Mouse (Mus musculus): ENCODE data around the gene AL607142.1. TPM values are rescaled to one million over a fixed set of nuclear protein-coding genes. Genes with fewer than 3 reads are reported as not detected.
A peak's percentile ranks its signal among the peaks of the same experiment; 100 is the strongest.

Gene AL607142.1
- polyA plus RNA-seq (2012; rRNA removed) = not detected in 2 replicates

GRCm38 (mm10) chr4:120064696-120065095 is at the start of gene AL607142.1:
TSS of gene AL607142.1 (plus strand) at chr4:120064996.
- DNase-seq (ENCODE audit: extremely low spot score in 1 of 2, low spot score in 1 of 2) = no peak

- DNase-seq (ENCODE audit: extremely low spot score in 1 of 2, low spot score in 1 of 2) = peak in 1 of 2 experiments; percentile 71
Measured at GRCm38 (mm10) chr4:120018426-120018825, 46.4 kb upstream of the AL607142.1 start.

GRCm38 (mm10) chr4:120022392-120022791 is 42.4 kb upstream of the AL607142.1 start:
- no peak for DNase-seq (ENCODE audit: extremely low spot score in 1 of 2, low spot score in 1 of 2)

DNA sequence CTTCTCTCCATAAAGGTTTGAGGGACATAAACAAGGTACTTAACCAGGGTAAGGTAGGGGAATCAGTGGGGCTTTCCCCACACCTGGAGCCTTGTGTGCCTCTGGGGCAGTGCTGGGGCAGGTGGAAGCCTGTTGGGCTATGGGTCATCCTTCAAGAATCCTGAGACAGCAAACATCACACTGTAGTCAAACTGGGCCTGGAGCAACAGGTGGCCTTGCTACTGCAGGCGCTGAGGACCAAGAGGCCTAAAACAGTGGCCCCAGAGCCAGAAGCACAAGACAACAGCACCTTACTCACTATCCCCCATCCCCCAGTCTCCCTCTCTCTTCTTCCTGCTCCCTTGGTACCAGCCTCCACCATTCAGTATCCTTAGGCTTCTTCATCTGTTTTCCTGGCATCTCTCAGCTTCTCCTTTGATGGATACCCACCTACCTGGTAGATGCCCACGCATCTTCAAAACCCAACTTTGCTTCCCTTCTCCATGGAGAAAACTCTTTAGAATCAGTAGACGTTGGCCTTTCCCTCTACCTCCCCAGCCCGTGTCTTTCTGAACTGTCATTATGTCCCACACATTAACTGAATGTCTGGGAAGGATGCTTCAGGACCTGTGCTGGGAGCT is 41.5 kb upstream of the AL607142.1 start:
- DNase-seq (ENCODE audit: extremely low spot score in 1 of 2, low spot score in 1 of 2) = no peak

DNA sequence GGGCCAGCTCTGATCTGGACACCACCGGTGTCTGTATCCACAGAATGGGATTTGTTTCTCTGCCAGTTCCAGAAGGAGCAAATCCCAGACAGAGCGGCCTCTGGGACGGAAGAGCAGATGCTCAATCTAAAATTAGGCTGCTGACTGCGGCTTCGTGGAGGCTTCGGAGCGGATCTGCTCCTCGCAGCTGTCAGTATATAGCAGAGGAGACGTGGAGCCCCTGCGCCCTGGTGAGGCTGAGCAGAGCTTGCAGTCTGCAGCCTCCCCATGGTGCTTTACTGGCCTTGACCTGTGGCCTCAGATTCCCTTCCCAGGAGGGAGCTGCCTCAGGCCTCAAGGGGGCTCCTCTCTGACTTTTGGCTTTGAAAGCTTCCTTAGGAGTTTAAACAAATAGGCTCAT is 40.7 kb upstream of the AL607142.1 start:
- peak; percentile 70 to 85 for DNase-seq (ENCODE audit: extremely low spot score in 1 of 2, low spot score in 1 of 2)

GRCm38 (mm10) chr4:120027671-120028070 is 37.1 kb upstream of the AL607142.1 start:
- no peak for DNase-seq (ENCODE audit: extremely low spot score in 1 of 2, low spot score in 1 of 2)

GRCm38 (mm10) chr4:120029937-120030336 is 34.9 kb upstream of the AL607142.1 start:
- DNase-seq (ENCODE audit: extremely low spot score in 1 of 2, low spot score in 1 of 2) = no peak

- peak in 1 of 2 experiments; percentile 57 for DNase-seq (ENCODE audit: extremely low spot score in 1 of 2, low spot score in 1 of 2)
Measured at GRCm38 (mm10) chr4:120032320-120032983, 32.3 kb upstream of the AL607142.1 start.

DNA sequence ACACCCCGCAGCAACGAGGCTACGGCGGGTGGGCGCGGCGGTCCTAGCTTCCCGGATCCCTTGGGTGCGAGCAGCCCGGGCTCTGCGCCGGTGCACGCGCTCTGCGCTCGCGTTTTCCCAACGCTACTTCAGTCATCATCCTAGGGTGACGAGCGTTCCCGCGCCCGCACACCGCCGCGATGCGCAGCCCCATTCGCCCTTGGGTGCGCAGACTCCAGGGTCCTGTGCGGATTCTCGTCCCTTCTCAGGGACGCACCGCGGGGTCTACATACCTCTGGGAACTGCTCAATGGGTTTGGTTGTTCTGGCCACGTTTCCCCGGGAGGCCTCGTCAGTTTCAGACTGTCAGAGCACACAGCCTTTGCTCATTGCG is 31.8 kb upstream of the AL607142.1 start:
- peak in 1 of 2 experiments; percentile 51 for DNase-seq (ENCODE audit: extremely low spot score in 1 of 2, low spot score in 1 of 2)

- no peak for DNase-seq (ENCODE audit: extremely low spot score in 1 of 2, low spot score in 1 of 2)
Measured at GRCm38 (mm10) chr4:120036294-120036693, 28.5 kb upstream of the AL607142.1 start.

DNA sequence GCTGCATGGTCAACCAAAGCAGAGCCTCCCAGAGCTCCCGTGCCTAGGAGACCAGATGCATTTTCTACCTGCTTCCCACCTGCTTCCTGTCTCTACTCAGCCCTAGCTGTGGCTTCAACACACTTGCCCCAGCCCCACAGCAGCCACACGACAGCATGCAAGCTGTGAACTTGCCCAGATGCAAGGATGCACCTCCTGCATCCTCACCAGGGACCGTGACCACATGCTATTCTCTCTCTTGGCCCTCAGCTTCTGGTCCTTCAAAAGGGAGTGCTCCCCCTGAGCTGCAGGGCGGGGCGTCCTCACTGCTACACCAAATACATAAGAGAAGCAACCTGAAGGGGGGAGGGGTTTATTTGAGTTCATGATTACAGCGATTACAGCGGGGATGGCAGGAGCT is 27.8 kb upstream of the AL607142.1 start:
- DNase-seq (ENCODE audit: extremely low spot score in 1 of 2, low spot score in 1 of 2) = no peak

- DNase-seq (ENCODE audit: extremely low spot score in 1 of 2, low spot score in 1 of 2) = no peak
Measured at GRCm38 (mm10) chr4:120041520-120041919, 23.3 kb upstream of the AL607142.1 start.

GRCm38 (mm10) chr4:120042480-120042879 is 22.3 kb upstream of the AL607142.1 start:
- DNase-seq (ENCODE audit: extremely low spot score in 1 of 2, low spot score in 1 of 2) = no peak

- no peak for DNase-seq (ENCODE audit: extremely low spot score in 1 of 2, low spot score in 1 of 2)
Measured at GRCm38 (mm10) chr4:120044612-120045011, 20.2 kb upstream of the AL607142.1 start.

GRCm38 (mm10) chr4:120045131-120045537 is 19.7 kb upstream of the AL607142.1 start:
- peak; percentile 72 to 87 for DNase-seq (ENCODE audit: extremely low spot score in 1 of 2, low spot score in 1 of 2)

GRCm38 (mm10) chr4:120045871-120046270 is 18.9 kb upstream of the AL607142.1 start:
- no peak for DNase-seq (ENCODE audit: extremely low spot score in 1 of 2, low spot score in 1 of 2)

- no peak for DNase-seq (ENCODE audit: extremely low spot score in 1 of 2, low spot score in 1 of 2)
Measured at GRCm38 (mm10) chr4:120047060-120047459, 17.7 kb upstream of the AL607142.1 start.

GRCm38 (mm10) chr4:120048274-120048673 is 16.5 kb upstream of the AL607142.1 start:
- no peak for DNase-seq (ENCODE audit: extremely low spot score in 1 of 2, low spot score in 1 of 2)

GRCm38 (mm10) chr4:120049857-120050256 is 14.9 kb upstream of the AL607142.1 start:
- no peak for DNase-seq (ENCODE audit: extremely low spot score in 1 of 2, low spot score in 1 of 2)

DNA sequence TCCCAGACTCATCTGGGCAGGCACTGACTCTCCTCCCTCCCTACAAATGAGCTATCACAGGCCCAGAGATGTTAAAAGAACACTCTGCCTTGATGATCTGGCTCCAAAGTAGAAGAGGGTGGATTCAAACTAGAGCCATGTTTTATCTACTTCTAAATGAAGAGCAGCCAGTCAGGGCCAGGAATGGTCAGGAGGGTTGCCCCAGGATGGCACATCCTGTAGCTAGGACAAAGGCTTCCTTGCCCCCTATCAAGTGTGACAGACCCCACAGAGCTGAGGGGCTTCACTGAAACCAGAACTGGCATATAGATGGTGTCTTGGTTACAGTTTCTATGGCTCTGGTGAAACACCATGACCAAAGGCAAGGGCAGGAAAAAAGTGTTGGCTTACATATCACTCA is 12.3 kb upstream of the AL607142.1 start:
- no peak for DNase-seq (ENCODE audit: extremely low spot score in 1 of 2, low spot score in 1 of 2)

DNA sequence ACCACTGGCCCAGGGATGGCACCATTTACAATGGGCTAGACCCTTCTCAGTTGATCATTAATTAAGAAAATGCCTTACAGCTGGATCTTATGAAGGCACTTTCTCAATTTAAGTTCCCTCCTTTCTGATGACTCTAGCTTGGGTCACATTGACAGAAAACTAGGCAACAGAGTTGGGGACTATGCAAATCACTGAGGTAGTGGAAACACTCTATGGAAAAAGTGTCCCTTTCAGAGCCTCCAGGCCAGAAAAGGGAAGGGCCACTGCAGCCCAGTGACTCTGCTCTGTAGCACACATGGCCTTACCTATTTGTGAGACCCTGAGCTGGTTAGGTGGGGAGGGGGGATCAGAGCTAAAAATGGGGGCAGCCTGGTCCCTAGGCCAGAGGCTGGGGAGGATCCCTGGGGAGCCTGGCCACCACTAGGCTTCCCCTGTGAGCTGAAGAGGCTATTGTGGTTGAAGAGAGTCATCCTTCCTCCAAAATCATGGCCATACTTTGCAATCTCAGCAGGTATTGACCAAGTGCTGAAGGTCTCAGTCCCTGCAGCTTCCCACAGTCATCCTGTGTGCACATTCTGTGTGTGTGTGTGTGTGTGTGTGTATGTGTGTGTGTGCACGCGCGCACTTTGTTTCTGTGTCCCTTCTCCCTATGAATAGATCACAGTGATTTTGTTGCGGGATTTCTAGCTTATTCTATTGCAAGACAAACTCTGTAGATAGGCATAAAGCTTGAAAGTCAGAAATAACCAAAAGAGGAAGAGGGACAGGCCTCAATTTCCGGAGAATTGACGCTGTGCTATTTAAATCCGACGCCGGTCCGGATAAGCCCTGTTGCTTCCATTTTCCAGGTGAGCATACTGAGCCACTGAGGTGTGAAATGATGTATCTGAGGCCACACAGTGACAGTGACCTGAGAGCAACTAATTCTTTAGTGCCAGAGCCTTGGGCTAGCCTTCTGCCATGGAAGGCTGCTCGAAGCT is 11.5 kb upstream of the AL607142.1 start:
- no peak for DNase-seq (ENCODE audit: extremely low spot score in 1 of 2, low spot score in 1 of 2)
